Mouse (Mus musculus): ENCODE data around the gene Mapkbp1.

The Mapkbp1 gene

GRCm38 (mm10) chr2:120054771-120055552 is 82.5 kb downstream of the Mapkbp1 start:
- DNase-seq (ENCODE audit: low spot score): no peak

GRCm38 (mm10) chr2:120055923-120056322 is 83.4 kb downstream of the Mapkbp1 start:
- no peak for DNase-seq (ENCODE audit: low spot score)

- no peak for DNase-seq (ENCODE audit: low spot score)
Observed at GRCm38 (mm10) chr2:120058818-120059217, 86.3 kb downstream of the Mapkbp1 start.

- peak; percentile 50 for DNase-seq (ENCODE audit: low spot score)
Observed at GRCm38 (mm10) chr2:120059466-120059865, 87.0 kb downstream of the Mapkbp1 start.

- DNase-seq (ENCODE audit: low spot score): peak; percentile 82
Observed at GRCm38 (mm10) chr2:120060190-120060589, 87.7 kb downstream of the Mapkbp1 start.

GRCm38 (mm10) chr2:120060651-120061050 is 88.2 kb downstream of the Mapkbp1 start:
- DNase-seq (ENCODE audit: low spot score): no peak

GRCm38 (mm10) chr2:120062248-120062647 is 89.7 kb downstream of the Mapkbp1 start:
- no peak for DNase-seq (ENCODE audit: low spot score)

- DNase-seq (ENCODE audit: low spot score): no peak
Observed at GRCm38 (mm10) chr2:120064639-120065038, 92.1 kb downstream of the Mapkbp1 start.

GRCm38 (mm10) chr2:120065243-120065642 is 92.7 kb downstream of the Mapkbp1 start:
- no peak for DNase-seq (ENCODE audit: low spot score)

- peak; percentile 48 for DNase-seq (ENCODE audit: low spot score)
Observed at GRCm38 (mm10) chr2:120066224-120066623, 93.7 kb downstream of the Mapkbp1 start.

GRCm38 (mm10) chr2:120068555-120069465 is 96.3 kb downstream of the Mapkbp1 start:
- DNase-seq (ENCODE audit: low spot score): peak; percentile 39

GRCm38 (mm10) chr2:120069466-120069990 is 97.0 kb downstream of the Mapkbp1 start:
- DNase-seq (ENCODE audit: low spot score): no peak

- DNase-seq (ENCODE audit: low spot score): no peak
Observed at GRCm38 (mm10) chr2:120074096-120074495, 101.6 kb downstream of the Mapkbp1 start.

GRCm38 (mm10) chr2:120076076-120076705 is 103.7 kb downstream of the Mapkbp1 start:
- peak; percentile 59 for DNase-seq (ENCODE audit: low spot score)
